Mouse (Mus musculus) macrophage (primary cell): ENCODE data around the gene Ankrd16. TPM values are rescaled to one million over a fixed set of nuclear protein-coding genes. Genes with fewer than 3 reads are reported as not detected.

Experiments
- H3K27ac ChIP-seq: fragments of 350-480 bp; formaldehyde crosslinking; 2 replicates; pipeline ENCODE4 v1.9.0; 2021
- H3K36me3 ChIP-seq: fragments of 350-480 bp; formaldehyde crosslinking; 2 replicates; pipeline ENCODE4 v1.9.0; 2021; ENCODE audit errors: inconsistent target
- H3K4me3 ChIP-seq: fragments of 350-480 bp; formaldehyde crosslinking; 2 replicates; pipeline ENCODE4 v1.9.0; 2021; ENCODE audit errors: inconsistent target
- H3K79me2 ChIP-seq: fragments of 350-480 bp; formaldehyde crosslinking; 2 replicates; pipeline ENCODE4 v1.9.0; 2021; ENCODE audit errors: inconsistent target
- WGBS: methylation state at CpG from one replicate; pipeline ENCODE4 v1.1.7; 2026; ENCODE audit warnings: inconsistent platforms; ENCODE audit not compliant: missing documents; 5-methylcytosine and 5-hydroxymethylcytosine counted together
- polyA plus RNA-seq: library from polyadenylated mRNA; stranded (reverse); fragments of 250-400 nt; gene quantifications from 3 replicates; pipeline ENCODE4 v1.2.4, GENCODE M21; 2018; ENCODE audit warnings: inconsistent platforms
- total RNA-seq, 78 experiments: library from RNA; depleted of rRNA; stranded (reverse); fragments of 250-400 nt; gene quantifications; 1 replicate in 9 of 78; 2 replicates in 24 of 78; 3 replicates in 43 of 78; 4 replicates in 2 of 78; pipeline ENCODE4 v1.2.4; 2018; ENCODE audit warnings: inconsistent platforms in 56 of 78

Gene Ankrd16
- total RNA-seq (2018; cell fraction: chromatin; rRNA removed) = 100 to 1,000 TPM in 22 of 26 experiments, 10 to 100 TPM in 4; 73.5 to 228 (median 145) TPM
- 10 to 100 TPM in 9 of 26 experiments, 1 to 10 TPM in 17; 4.2 to 17.1 (median 7.7) TPM for total RNA-seq (2018; cell fraction: cytosol; rRNA removed)
- 100 to 1,000 TPM in 18 of 26 experiments, 10 to 100 TPM in 8; 59.2 to 214 (median 129) TPM for total RNA-seq (2018; cell fraction: nucleus; rRNA removed)
- 11.1 to 23.0 TPM (median 14.3 TPM) in 3 replicates for polyA plus RNA-seq

DNA sequence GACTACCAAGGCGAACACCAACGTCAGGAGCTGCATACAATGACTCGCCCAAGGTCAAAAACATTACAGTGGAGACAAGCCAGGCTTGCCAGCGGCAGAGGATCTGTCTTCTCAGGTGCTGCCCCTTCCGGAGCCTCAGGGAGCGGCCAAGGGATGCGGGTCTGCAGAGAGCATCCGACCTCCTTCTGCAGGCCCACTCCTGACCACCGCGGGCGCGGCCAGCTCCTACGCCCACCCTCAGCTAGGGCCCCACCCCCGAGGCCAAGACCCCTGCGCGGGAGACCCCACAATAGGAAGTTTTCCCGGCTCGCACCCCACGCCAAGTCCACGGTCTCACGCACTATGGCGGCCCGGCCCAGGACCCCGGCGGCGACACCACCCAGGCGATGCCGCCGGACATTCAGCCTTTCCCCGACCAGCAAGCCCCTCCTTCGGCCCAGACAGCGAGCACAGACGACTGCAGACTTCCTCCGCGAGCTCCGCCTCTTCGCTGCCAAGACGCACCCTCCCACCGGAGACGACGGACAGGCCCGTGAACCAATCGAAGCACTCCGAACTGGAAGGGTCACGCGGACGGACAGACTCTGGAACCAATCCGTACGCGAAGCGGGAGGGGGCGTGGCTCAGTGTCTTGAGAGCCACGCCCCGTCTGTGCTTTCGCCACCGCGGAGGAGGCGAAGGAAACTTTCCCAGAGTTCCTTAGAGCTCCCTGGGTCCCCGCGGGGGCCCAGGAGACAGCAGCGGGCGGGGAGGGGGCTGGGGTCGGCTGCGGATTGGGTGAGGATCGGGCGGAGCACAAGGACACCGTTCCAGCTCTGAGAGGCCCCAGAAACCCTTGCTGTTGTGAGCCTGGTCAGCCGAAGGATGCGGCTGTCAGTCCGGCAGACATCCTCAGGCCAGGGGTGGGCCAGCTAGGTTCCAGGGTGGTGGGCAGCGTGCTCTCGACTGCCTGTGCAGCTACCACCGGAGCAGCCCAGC lies at the start of gene Ankrd16, which contains the start of gene Fbh1:
Ankrd16 (plus strand) TSS at position 786 of the 978 bp plus-strand sequence.
Fbh1 (minus strand) TSS at position 492 of the 978 bp plus-strand sequence.
- H3K4me3 ChIP-seq = peak within 1 kb of the TSS; percentile 92
- WGBS = under 1% methylated on average over 70 of the region's 73 CpGs
- peaks cover 74% of the 10 kb centered on the region for H3K79me2 ChIP-seq
- peaks cover 21% of the 10 kb centered on the region for H3K36me3 ChIP-seq
- peak within 1 kb of the TSS; percentile 83 for H3K27ac ChIP-seq

DNA sequence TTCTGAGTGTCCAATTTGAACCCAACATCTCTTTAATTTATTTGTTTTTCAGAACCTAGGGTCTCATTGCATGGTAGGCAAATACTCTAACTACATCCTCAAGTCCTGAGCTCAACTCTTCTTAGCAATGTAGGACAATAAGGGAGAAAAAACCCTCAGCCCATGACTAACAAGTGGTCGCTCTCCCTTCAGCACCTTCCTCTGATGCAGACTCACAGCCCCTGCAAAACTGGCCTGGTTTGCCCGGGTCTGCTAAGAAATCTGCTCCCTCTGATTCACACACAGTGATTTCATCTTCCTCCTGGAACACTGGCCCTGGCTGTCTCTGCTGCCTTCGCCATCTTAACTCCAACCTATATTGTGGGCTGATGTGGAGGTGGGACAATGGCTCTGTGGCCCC lies 48.6 kb upstream of the Ankrd16 start:
- H3K36me3 ChIP-seq = peaks cover 65% of the 10 kb centered on the region
- no peak overlapping the region for H3K4me3 ChIP-seq
- no peak overlapping the region for H3K27ac ChIP-seq
- 95% methylated on average over 3 of the region's 3 CpGs for WGBS
- H3K79me2 ChIP-seq = no peaks in the 10 kb centered on the region

DNA sequence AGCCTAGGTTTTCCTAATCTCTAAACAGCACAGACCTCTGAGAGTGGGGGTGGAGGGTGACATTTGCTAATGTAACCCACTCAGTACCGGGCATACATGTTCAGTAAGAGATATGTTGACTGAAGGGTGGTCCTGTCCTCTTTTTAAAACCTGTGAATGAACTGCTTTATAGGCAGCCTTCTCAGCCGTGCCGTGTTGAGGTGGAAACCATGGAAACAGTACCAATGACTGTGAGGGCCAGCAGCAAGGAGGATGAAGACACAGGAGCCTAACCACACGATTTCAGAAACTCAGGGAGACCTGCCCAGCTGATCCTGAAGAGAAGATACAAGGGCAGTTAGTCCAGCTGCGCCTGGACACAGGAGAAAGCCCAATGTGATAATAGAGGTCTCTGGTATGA lies 44.7 kb upstream of the Ankrd16 start:
- WGBS = 81% methylated on average over 5 of the region's 5 CpGs
- H3K79me2 ChIP-seq = no peaks in the 10 kb centered on the region

DNA sequence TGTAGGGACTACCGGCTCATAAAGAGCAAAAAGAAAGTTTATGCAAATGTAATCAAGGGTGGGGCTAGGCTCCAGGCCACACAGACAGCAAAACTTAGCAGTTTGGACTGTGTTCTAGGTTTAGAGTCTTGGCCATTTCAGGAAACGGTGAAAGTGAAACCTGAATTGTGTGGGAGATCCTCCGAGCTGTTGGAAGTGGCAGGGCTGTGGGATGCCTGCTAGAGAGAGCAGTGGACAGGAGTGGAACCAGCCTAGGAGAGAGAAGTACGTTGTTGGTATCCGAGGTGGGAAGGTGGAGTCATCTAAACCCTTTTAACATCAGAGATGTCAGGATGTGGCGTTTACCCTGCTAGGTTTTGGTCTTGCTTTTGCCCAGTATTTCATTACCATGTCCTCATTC lies 41.8 kb upstream of the Ankrd16 start:
- Histone ChIP-seq H3K36me3 (peaks cover 14% of the 10 kb centered on the region; the same call in 1 of the 2 replicates), H3K4me3 (no peak overlapping the region), H3K79me2 (no peaks in the 10 kb centered on the region), H3K27ac (no peak overlapping the region)
- 88% methylated on average over 6 of the region's 6 CpGs for WGBS

More for the DNA sequence above, 44.7 kb upstream of the Ankrd16 start:
- Histone ChIP-seq H3K36me3 (peaks cover 33% of the 10 kb centered on the region), H3K4me3 (no peak overlapping the region), H3K27ac (no peak overlapping the region)

DNA sequence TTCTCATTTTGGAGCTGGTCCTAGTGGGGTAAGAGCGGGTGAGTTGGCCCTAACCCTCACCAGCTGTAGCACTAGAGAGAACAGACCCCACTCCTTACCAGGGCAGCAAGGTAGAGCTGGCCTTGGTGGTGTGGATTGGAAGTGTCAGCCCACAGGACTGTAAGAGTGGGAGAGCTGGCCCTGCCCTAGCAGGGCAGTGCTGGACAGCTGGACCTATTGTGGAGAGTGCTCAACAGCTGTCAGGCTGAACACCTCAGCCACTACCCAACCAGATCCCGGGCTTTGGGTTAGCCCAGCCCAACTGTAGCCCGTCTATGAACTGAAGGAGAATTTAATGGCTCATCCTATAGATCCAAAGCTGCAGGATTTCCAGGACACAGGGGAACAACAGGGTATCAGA lies 38.9 kb upstream of the Ankrd16 start:
- Histone ChIP-seq H3K36me3 (peaks cover 31% of the 10 kb centered on the region), H3K79me2 (no peaks in the 10 kb centered on the region), H3K27ac (peak overlapping the region; percentile 78; the same call in 1 of the 2 replicates), H3K4me3 (no peak overlapping the region)
- WGBS = 100% methylated on average over 3 of the region's 3 CpGs

DNA sequence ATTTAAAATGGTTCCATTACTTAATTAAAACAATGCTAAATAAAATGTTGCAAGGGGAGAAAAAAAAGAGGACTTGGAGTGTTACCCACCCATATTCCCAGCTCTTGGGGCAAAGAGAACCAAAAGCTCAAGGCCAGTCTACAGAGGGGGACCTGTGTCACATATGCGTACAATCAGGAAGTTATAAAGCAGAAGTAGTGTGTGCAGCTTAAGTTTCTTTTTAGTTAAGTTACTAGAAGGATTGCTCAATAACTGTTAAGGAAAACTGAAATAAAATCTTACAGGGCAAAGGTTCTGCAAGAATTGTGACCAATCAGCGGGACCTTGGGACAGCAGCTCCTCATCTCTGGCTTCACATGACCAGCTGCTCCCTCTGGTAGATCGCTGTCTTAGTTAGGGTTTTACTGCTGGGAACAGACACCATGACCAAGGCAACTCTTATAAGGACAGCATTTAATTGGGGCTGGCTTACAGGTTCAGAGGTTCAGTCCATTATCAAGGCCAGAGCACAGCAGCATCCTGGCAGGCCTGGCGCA lies 38.1 kb upstream of the Ankrd16 start:
- Histone ChIP-seq H3K36me3 (peaks cover 35% of the 10 kb centered on the region), H3K79me2 (no peaks in the 10 kb centered on the region), H3K27ac (peak overlapping the region; percentile 78), H3K4me3 (no peak overlapping the region)
- 20% methylated on average over 4 of the region's 4 CpGs for WGBS

DNA sequence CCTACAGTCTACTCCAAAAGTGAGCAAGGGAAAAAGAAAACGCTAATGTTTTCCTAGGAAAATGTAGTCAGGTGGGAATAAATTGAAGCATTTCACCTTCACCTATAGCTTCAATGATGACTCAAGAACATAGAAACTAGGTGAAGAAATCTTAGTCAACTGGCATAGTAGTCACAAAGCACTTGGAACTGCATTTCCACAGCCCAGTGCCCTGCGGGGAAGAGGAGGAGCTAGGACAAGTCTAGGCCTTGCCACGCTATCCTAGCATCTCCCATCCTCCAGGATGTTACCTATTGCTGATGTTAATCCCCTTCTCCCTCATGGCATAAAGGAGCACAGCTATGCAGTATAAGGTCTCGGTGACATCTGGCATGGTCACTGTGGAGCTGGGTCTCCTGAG lies 15.1 kb upstream of the Ankrd16 start:
- H3K36me3 ChIP-seq = peaks cover 71% of the 10 kb centered on the region
- H3K27ac ChIP-seq = no peak overlapping the region
- WGBS = 96% methylated on average over 4 of the region's 4 CpGs
- no peak overlapping the region for H3K4me3 ChIP-seq
- H3K79me2 ChIP-seq = no peaks in the 10 kb centered on the region; the same call in 1 of the 2 replicates

DNA sequence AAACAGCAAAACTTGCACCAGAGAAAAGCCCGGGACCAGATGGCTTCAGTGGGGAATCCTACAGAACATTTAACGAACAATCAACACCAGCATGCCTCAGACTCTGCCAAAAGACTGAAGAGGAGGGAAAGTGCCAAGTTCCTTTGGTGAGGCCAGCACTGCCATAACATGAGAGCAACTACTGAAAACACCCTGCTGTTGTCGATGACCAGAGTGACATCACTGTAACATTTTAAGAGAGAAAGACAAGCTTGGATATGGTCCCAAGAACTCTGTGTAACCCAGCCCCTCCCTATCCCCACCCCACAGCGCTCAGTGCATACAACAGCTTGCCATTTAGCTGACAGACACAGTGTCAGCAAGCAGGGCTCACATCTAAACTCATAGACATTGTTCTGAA lies 12.0 kb upstream of the Ankrd16 start:
- Histone ChIP-seq H3K27ac (no peak overlapping the region), H3K79me2 (peaks cover 17% of the 10 kb centered on the region; the same call in 1 of the 2 replicates), H3K4me3 (no peak overlapping the region), H3K36me3 (peaks cover 48% of the 10 kb centered on the region)
- WGBS = 91% methylated on average over 3 of the region's 4 CpGs

DNA sequence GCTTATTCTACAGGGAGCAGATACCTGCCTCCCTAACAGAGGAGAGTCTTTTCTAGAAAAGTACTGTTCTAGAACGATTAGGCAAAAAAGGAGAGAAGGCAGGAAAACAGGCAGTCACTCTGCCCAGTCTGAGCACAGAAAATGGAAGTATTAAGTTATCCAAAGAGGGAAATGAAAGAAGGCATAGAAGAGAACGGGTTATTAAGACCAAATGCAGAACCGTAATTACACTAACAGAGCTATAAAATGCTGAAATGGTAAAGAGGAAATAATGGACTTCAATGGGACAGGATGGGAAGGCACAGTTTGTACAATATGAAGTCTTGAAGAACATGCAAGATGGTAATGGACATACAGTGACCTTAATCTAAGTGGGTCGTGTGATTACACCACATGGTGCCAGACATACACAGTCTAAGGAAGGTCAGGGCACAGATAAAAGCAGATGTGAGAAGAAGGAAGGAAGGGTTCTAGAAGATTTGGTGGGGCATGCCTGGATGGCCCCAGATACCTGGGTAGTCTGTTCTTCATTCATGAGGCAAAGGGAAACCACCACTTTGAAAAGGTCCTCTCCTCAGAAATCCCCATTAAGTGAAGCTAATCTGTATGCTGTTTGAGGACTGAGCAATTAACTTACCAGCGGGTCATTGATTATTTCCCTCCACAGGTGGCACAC lies 11.1 kb upstream of the Ankrd16 start:
- no peak overlapping the region for H3K27ac ChIP-seq
- H3K79me2 ChIP-seq = peaks cover 25% of the 10 kb centered on the region; the same call in 1 of the 2 replicates
- WGBS = 27% methylated on average over 5 of the region's 5 CpGs
- peaks cover 39% of the 10 kb centered on the region for H3K36me3 ChIP-seq
- no peak overlapping the region for H3K4me3 ChIP-seq

DNA sequence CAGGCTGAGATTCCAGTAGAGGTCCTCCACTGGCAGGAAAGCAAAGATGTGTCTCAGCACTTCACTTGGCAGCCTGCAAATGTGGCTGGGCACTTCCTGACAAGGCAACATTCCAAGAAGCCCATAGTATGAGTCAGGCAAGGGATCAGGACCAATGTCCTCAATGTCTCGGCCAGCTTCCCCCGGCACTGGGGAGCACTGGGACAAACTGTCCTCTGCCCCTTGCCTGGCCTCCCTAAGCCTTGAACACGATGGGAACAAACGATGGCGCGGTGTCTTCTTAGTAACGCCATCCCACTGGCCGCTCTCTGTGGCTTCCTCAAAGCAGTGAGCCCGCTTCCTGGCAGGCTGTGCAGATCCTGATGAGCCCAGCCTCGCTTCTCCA lies 10.5 kb upstream of the Ankrd16 start:
- peaks cover 34% of the 10 kb centered on the region for H3K36me3 ChIP-seq
- no peak overlapping the region for H3K27ac ChIP-seq
- peaks cover 25% of the 10 kb centered on the region; the same call in 1 of the 2 replicates for H3K79me2 ChIP-seq
- 87% methylated on average over 10 of the region's 10 CpGs for WGBS
- H3K4me3 ChIP-seq = no peak overlapping the region

DNA sequence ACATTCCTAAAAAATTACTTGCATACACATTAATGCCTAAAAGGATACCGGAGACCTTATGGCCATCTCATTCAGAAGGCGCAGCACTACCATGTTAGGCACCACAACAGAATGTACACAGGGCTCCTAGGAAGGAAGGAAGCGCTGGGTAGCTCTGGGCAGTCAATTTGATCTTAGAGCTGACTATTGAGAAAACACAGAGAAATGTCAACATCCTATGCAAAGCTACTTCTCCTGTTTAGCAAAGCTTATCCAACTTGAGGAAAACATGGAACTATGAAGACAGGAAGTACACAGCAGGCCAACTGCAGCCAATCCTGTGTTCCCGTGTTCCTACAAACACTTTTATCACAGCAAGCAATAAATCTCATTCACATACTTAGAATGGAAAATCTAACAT lies 6.0 kb upstream of the Ankrd16 start:
- H3K36me3 ChIP-seq = peaks cover 9% of the 10 kb centered on the region; the same call in 1 of the 2 replicates
- H3K79me2 ChIP-seq = peaks cover 70% of the 10 kb centered on the region
- whole genome bisulfite sequencing = 84% methylated on average over 4 of the region's 4 CpGs
- H3K4me3 ChIP-seq = no peak overlapping the region
- H3K27ac ChIP-seq = no peak overlapping the region

DNA sequence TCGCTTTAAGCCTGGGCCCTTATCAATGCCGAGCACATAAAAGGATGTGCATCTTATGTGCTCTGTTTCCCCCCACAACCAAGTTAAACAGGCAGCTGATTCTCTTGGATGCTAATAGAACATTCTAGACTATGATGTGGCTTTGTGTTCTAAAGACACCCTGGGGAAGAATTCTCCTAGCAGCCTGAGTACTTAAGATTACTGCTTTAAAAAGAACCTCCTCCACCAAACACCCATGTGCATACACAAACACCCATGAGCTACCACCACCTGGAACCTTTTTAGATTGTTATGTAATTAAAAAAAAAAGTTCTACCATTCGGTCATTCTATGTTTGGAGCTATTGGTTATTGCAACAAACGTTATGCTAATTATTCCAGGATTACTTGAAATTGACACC lies 5.3 kb upstream of the Ankrd16 start:
- H3K79me2 ChIP-seq = peaks cover 75% of the 10 kb centered on the region
- WGBS = 73% methylated on average over 4 of the region's 4 CpGs
- H3K36me3 ChIP-seq = peaks cover 9% of the 10 kb centered on the region; the same call in 1 of the 2 replicates
- H3K27ac ChIP-seq = no peak overlapping the region
- H3K4me3 ChIP-seq = no peak overlapping the region

DNA sequence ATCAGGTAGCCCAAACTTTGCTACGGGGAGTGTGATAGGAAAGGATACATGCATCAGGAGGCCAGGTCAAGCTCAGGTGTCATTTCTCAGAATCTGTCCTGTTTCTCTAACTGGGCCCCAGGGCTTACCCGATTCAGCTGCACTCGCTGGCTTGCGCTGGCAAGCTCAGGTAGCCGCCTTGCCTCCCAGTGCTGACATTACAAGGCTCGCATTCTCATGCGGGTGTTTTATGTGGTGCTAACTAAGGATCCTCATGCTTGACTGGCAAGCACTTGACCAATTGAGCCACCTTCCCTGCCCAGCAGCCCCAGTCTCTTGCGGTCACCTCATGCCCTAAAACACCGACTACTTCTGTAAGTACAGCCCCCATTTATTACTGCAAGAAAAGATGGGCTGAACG lies 3.2 kb upstream of the Ankrd16 start:
- peaks cover 81% of the 10 kb centered on the region for H3K79me2 ChIP-seq
- 92% methylated on average over 10 of the region's 10 CpGs for WGBS
- no peak overlapping the region for H3K4me3 ChIP-seq
- H3K36me3 ChIP-seq = 0 out of 2 replicates have a peak, but pooled peaks cover under 1% of the 10 kb centered on the region
- no peak overlapping the region for H3K27ac ChIP-seq

DNA sequence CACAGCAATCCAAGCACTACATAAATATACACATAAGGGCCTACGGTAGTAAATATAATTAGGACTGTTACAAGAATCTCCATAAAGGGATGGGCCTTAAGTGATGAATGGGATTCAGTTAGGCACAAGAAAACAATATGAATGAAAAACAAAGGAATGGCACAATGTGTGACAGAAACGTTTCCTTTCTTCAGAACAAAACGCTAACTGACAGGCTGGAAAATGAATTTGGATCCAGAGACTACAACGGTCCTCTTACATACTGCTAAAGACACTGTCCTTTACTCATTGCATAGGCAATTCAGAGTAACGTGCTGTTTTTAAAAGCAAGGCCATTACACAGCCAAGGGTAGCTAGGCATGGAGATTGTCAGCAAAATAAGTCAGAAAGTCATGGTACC lies 2.6 kb upstream of the Ankrd16 start:
- WGBS = 94% methylated on average over 5 of the region's 5 CpGs
- Histone ChIP-seq H3K79me2 (peaks cover 81% of the 10 kb centered on the region), H3K36me3 (no peaks in the 10 kb centered on the region), H3K4me3 (no peak overlapping the region), H3K27ac (no peak overlapping the region)
